Mouse (Mus musculus) ES-E14 (cell line): ENCODE measurements around the gene Apoh. TPM values are rescaled to one million over a fixed set of nuclear protein-coding genes. Genes with fewer than 3 reads are reported as not detected.

Experiments used
- DNase-seq: peaks from one replicate; pipeline ENCODE4 v3.0.0-alpha.2; 2013; ENCODE audit warnings: low read depth, low spot score
- H3K27ac ChIP-seq: 2 replicates; pipeline ENCODE4 v1.5.1; 2012; ENCODE audit warnings: low read depth, mild to moderate bottlenecking, low read length, moderate library complexity, mixed read lengths; ENCODE audit not compliant: poor library complexity, insufficient read depth, severe bottlenecking
- H3K36me3 ChIP-seq: 2 replicates; pipeline ENCODE4 v1.6.1; 2012; ENCODE audit warnings: mild to moderate bottlenecking, low read length, moderate library complexity, mixed read lengths; ENCODE audit not compliant: control insufficient read depth, poor library complexity, insufficient read depth, severe bottlenecking
- H3K4me1 ChIP-seq, 2 experiments: fragments of 150-350 bp in 1 of 2; sonication (generic) in 1 of 2; 2 replicates each; pipeline ENCODE4 v1.6.1; 2012; ENCODE audit warnings: low read length in 2 of 2, mild to moderate bottlenecking in 1 of 2, mixed read lengths in 1 of 2; ENCODE audit not compliant: control insufficient read depth in 2 of 2, insufficient read depth in 2 of 2, poor library complexity in 1 of 2
- H3K4me3 ChIP-seq, 2 experiments: fragments of 150-350 bp in 1 of 2; sonication (generic) in 1 of 2; 2 replicates each; pipeline ENCODE4 v1.5.1; 2012; ENCODE audit warnings: low read length in 2 of 2, low read depth in 1 of 2, mild to moderate bottlenecking in 1 of 2, mixed read lengths in 1 of 2; ENCODE audit not compliant: insufficient read depth in 1 of 2, poor library complexity in 1 of 2, severe bottlenecking in 1 of 2
- H3K9ac ChIP-seq: 2 replicates; pipeline ENCODE4 v1.6.1; 2012; ENCODE audit warnings: low read depth, mild to moderate bottlenecking, low read length, mixed read lengths; ENCODE audit not compliant: poor library complexity, insufficient read depth, severe bottlenecking
- H3K9me3 ChIP-seq: fragments of 150-350 bp; sonication (generic); 2 replicates; pipeline ENCODE4 v1.6.1; 2012; ENCODE audit warnings: low read depth, mild to moderate bottlenecking, low read length; ENCODE audit not compliant: control insufficient read depth, insufficient read depth
- CHD2 ChIP-seq: IDR thresholded peaks from 2 replicates; pipeline ENCODE4 v1.6.1; 2014; ENCODE audit warnings: mild to moderate bottlenecking, low read depth, low read length, inconsistent platforms
- HCFC1 ChIP-seq: IDR thresholded peaks from 2 replicates; pipeline ENCODE4 v1.6.1; 2012; ENCODE audit warnings: low read length, inconsistent platforms, borderline replicate concordance; ENCODE audit not compliant: insufficient read depth
- MAFK ChIP-seq: IDR thresholded peaks from 2 replicates; pipeline ENCODE4 v1.6.1; 2014; ENCODE audit warnings: mild to moderate bottlenecking, low read depth, low read length, inconsistent platforms; ENCODE audit not compliant: insufficient read depth
- ZC3H11A ChIP-seq: IDR thresholded peaks from 2 replicates; pipeline ENCODE4 v1.6.1; 2012; ENCODE audit warnings: low read depth, mild to moderate bottlenecking, inconsistent platforms, low read length, borderline replicate concordance
- ZNF384 ChIP-seq: IDR thresholded peaks from 2 replicates; pipeline ENCODE4 v1.6.1; 2012; ENCODE audit warnings: low read depth, low read length, inconsistent platforms
- in situ Hi-C, 2 experiments: fragments of 600-800 bp; cut with MboI; formaldehyde crosslinking; loops; one replicate each; pipeline ENCODE4 v1.15.1; 2025; ENCODE audit warnings: low sequenced_read_pairs in 2 of 2, inconsistent platforms in 1 of 2; ENCODE audit not compliant: unreplicated experiment in 2 of 2
- total RNA-seq: library from RNA; depleted of rRNA; stranded (reverse); fragments of 300-350 nt; gene quantifications from 2 replicates; pipeline ENCODE4 v1.2.3, GENCODE M21; 2012

The Apoh gene
- total RNA-seq, 1 experiment: not detected

DNA sequence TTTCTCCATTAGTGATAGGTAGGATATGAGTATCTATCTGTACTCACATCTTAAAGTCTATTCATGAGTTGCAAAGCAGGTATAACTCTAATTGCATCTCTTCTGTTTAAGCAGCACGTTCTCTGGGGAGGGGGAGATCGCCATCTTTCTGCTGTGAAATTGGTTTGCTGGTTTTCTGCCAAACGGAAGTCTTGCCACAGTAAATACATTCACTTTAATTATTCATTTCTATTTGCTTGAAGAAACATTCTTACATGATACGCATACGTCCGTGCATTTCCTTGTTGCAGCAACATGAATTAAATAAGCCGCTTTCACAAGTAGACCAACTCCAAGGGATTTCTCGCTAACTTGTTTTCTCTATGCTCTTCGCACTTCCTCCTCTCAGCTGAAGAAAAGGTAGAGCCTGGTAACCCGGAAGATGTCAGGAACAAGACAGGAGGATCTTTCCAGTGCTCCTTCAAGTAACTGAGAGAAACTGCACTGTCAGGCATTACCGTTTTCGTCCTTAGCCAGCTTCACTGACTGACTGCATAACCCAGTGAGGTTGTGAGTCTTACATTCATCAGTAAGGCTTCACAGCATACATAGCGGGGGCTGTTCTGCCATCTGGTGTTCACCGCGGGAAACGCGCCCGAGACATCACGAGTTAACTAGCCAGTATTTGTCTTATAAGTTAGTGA is 34.7 kb downstream of the Apoh start:
- TF ChIP-seq CHD2 (no peak), ZC3H11A (peak; percentile 92; the same call in 1 of the 2 replicates)
- Histone ChIP-seq H3K4me1 (no peaks in the 10 kb centered on the region), H3K27ac (no peak overlapping the region), H3K9ac (no peak overlapping the region), H3K9me3 (no peaks in the 10 kb centered on the region), H3K4me3 (no peak overlapping the region), H3K36me3 (no peaks in the 10 kb centered on the region)
- in situ Hi-C loops: loop anchor here (10.0 to 25.0 kb wide), 4 partner anchors 253 to 516 kb away; no protein-coding TSS in a partner anchor
- DNase-seq: peak; percentile 77

- H3K4me3 ChIP-seq: no peak overlapping the region
- in situ Hi-C loops: loop anchor here (10.0 to 25.0 kb wide), 4 partner anchors 254 to 516 kb away; no protein-coding TSS in a partner anchor
- H3K9ac ChIP-seq: no peak overlapping the region
- no peak for DNase-seq
- H3K9me3 ChIP-seq: no peaks in the 10 kb centered on the region
- no peaks in the 10 kb centered on the region for H3K36me3 ChIP-seq
- no peak overlapping the region for H3K27ac ChIP-seq
- no peaks in the 10 kb centered on the region for H3K4me1 ChIP-seq
- TF ChIP-seq MAFK (no peak), HCFC1 (no peak), ZNF384 (no peak), CHD2 (no peak), ZC3H11A (no peak)
These were observed 35.2 kb downstream of the Apoh start for GRCm38 (mm10) chr11:108378363-108378751.

DNA sequence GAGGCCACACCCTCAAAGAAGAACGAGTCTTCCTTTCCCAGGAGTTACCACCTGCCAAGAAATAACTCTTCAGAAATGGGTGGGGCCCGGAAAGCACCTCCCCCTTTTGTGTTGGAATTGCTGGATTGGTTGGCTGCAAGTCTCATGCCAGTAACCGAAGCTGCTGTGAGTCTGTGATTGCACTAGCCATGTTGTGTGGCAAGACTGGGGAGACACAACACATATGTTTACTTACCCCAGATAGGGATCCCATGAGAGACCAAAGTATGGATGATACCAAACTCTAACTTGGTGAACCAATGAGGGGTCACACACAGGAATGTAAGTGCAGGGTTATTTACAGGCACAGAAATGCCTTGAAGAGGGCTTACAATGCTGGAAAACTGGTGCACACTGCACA is 39.5 kb downstream of the Apoh start:
- no peaks in the 10 kb centered on the region for H3K36me3 ChIP-seq
- no peak overlapping the region for H3K4me3 ChIP-seq
- no peak overlapping the region for H3K9ac ChIP-seq
- no peak overlapping the region for H3K27ac ChIP-seq
- no peak for TF ChIP-seq ZNF384
- no peak for TF ChIP-seq ZC3H11A
- no peak for TF ChIP-seq HCFC1
- TF ChIP-seq CHD2: no peak
- TF ChIP-seq MAFK: no peak
- in situ Hi-C loops: loop anchor here (25.0 kb wide), 2 partner anchors 345 to 520 kb away; no protein-coding TSS in a partner anchor
- DNase-seq: no peak
- no peaks in the 10 kb centered on the region for H3K4me1 ChIP-seq
- no peaks in the 10 kb centered on the region for H3K9me3 ChIP-seq

DNA sequence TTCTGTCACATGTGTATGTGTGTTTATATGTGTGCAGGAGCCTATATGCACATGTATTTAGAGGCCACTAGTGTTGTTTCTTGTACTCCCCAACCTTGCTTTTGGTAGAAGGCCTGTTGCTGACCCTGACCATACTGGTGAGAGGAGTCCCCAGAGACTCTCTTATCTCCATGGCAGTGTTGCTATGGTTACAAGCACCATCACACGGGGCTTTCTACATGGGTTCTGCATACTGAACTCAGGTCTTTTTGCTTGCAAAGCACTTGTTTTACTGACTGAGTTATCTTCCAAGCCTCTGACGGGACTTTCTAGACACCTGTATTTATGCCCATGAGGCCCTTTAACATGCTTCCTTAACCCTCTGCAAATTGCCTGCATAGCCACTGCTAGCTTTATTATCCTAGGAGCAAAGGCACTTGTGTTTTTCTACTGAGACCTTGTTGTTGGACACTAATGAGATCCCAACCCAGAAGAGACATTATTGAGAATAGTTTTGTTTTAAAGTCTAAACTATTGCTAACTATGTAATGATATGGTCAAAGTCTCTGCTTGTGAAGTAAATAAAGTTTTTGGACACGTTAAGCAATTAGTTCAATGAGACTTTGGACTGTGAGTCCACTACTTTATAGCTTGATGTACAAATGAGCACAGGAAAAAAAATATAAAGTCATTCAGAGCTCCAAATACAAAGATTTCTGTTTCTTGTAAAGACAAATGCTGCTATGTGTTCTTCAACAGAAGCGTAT is 41.9 kb downstream of the Apoh start:
- TF ChIP-seq ZC3H11A (no peak), HCFC1 (no peak), MAFK (no peak), ZNF384 (no peak), CHD2 (no peak)
- H3K9me3 ChIP-seq: no peaks in the 10 kb centered on the region
- no peak for DNase-seq
- H3K9ac ChIP-seq: no peak overlapping the region
- H3K4me1 ChIP-seq: no peaks in the 10 kb centered on the region
- in situ Hi-C loops: loop anchor here (25.0 kb wide), 2 partner anchors 348 to 523 kb away; no protein-coding TSS in a partner anchor
- H3K36me3 ChIP-seq: no peaks in the 10 kb centered on the region
- no peak overlapping the region for H3K4me3 ChIP-seq
- H3K27ac ChIP-seq: no peak overlapping the region
